Mouse (Mus musculus): ENCODE data around the gene Thegl. TPM values are rescaled to one million over a fixed set of nuclear protein-coding genes. Genes with fewer than 3 reads are reported as not detected.

The Thegl gene
- polyA plus RNA-seq, 1 experiment from 2014 or later: not detected

GRCm38 (mm10) chr5:77097686-77098085 lies 81.9 kb downstream of the Thegl start:
- no peak overlapping the region for H3K4me3 ChIP-seq (replicated peaks)
- H3K36me3 ChIP-seq: no peaks in the 10 kb centered on the region
- H3K27ac ChIP-seq: no peak overlapping the region
- ATAC-seq (ENCODE audit: insufficient number of reproducible peaks, insufficient read depth, low FRiP score, low TSS enrichment, low read depth): no peak
- H3K9ac ChIP-seq (replicated peaks): no peak overlapping the region
- H3K27me3 ChIP-seq: peaks cover 24% of the 10 kb centered on the region
- no peaks in the 10 kb centered on the region for H3K9me3 ChIP-seq
- peaks cover 17% of the 10 kb centered on the region; the same call in 1 of the 2 replicates for H3K4me1 ChIP-seq (replicated peaks)
- H3K4me2 ChIP-seq: no peak overlapping the region
- 5% methylated on average over 6 of the region's 6 CpGs for WGBS

- no peak overlapping the region for H3K27ac ChIP-seq
- no peaks in the 10 kb centered on the region for H3K9me3 ChIP-seq
- WGBS: 86% methylated on average over 3 of the region's 3 CpGs
- H3K9ac ChIP-seq (replicated peaks): no peak overlapping the region
- H3K4me3 ChIP-seq (replicated peaks): no peak overlapping the region
- no peak for ATAC-seq (ENCODE audit: insufficient number of reproducible peaks, insufficient read depth, low FRiP score, low TSS enrichment, low read depth)
- no peak overlapping the region for H3K4me2 ChIP-seq
- H3K27me3 ChIP-seq: peaks cover 19% of the 10 kb centered on the region
- H3K36me3 ChIP-seq: no peaks in the 10 kb centered on the region
- H3K4me1 ChIP-seq (replicated peaks): peaks cover 14% of the 10 kb centered on the region; the same call in 1 of the 2 replicates
Measured at GRCm38 (mm10) chr5:77098874-77099273, 83.1 kb downstream of the Thegl start.

- no peaks in the 10 kb centered on the region for H3K36me3 ChIP-seq
- H3K27ac ChIP-seq: no peak overlapping the region
- H3K27me3 ChIP-seq: peaks cover 17% of the 10 kb centered on the region
- 48% methylated on average over 11 of the region's 11 CpGs for WGBS
- no peak overlapping the region for H3K4me3 ChIP-seq (replicated peaks)
- H3K9me3 ChIP-seq: no peaks in the 10 kb centered on the region
- ATAC-seq (ENCODE audit: insufficient number of reproducible peaks, insufficient read depth, low FRiP score, low TSS enrichment, low read depth): no peak
- H3K4me2 ChIP-seq: no peak overlapping the region
- H3K4me1 ChIP-seq (replicated peaks): peaks cover 9% of the 10 kb centered on the region; the same call in 1 of the 2 replicates
- no peak overlapping the region for H3K9ac ChIP-seq (replicated peaks)
Measured at GRCm38 (mm10) chr5:77099317-77099996, 83.6 kb downstream of the Thegl start.

GRCm38 (mm10) chr5:77099997-77100380 lies 84.2 kb downstream of the Thegl start:
- Histone ChIP-seq H3K27ac (no peak overlapping the region), H3K36me3 (no peaks in the 10 kb centered on the region), H3K4me3 (replicated peaks) (no peak overlapping the region), H3K27me3 (peaks cover 12% of the 10 kb centered on the region), H3K4me2 (no peak overlapping the region), H3K4me1 (replicated peaks) (peaks cover 8% of the 10 kb centered on the region; the same call in 1 of the 2 replicates), H3K9ac (replicated peaks) (no peak overlapping the region), H3K9me3 (no peaks in the 10 kb centered on the region)
- 73% methylated on average over 6 of the region's 6 CpGs for WGBS
- no peak for ATAC-seq (ENCODE audit: insufficient number of reproducible peaks, insufficient read depth, low FRiP score, low TSS enrichment, low read depth)

- no peak overlapping the region for H3K4me2 ChIP-seq
- H3K27ac ChIP-seq: no peak overlapping the region
- H3K9ac ChIP-seq (replicated peaks): no peak overlapping the region
- peaks cover 8% of the 10 kb centered on the region; the same call in 1 of the 2 replicates for H3K4me1 ChIP-seq (replicated peaks)
- peaks cover 10% of the 10 kb centered on the region for H3K27me3 ChIP-seq
- no peaks in the 10 kb centered on the region for H3K9me3 ChIP-seq
- no peaks in the 10 kb centered on the region for H3K36me3 ChIP-seq
- no peak for ATAC-seq (ENCODE audit: insufficient number of reproducible peaks, insufficient read depth, low FRiP score, low TSS enrichment, low read depth)
- no peak overlapping the region for H3K4me3 ChIP-seq (replicated peaks)
- 87% methylated on average over 6 of the region's 6 CpGs for WGBS
Measured at GRCm38 (mm10) chr5:77100691-77101090, 84.9 kb downstream of the Thegl start.

GRCm38 (mm10) chr5:77102522-77103365 lies 86.9 kb downstream of the Thegl start:
- WGBS: 85% methylated on average over 15 of the region's 15 CpGs
- Histone ChIP-seq H3K4me2 (no peak overlapping the region), H3K4me1 (replicated peaks) (no peaks in the 10 kb centered on the region; the same call in 1 of the 2 replicates), H3K9ac (replicated peaks) (no peak overlapping the region), H3K4me3 (replicated peaks) (no peak overlapping the region), H3K36me3 (no peaks in the 10 kb centered on the region), H3K9me3 (no peaks in the 10 kb centered on the region), H3K27ac (no peak overlapping the region), H3K27me3 (no peaks in the 10 kb centered on the region; the same call in none of the 2 replicates)
- ATAC-seq (ENCODE audit: insufficient number of reproducible peaks, insufficient read depth, low FRiP score, low TSS enrichment, low read depth): no peak

- Histone ChIP-seq H3K27ac (no peak overlapping the region), H3K27me3 (no peaks in the 10 kb centered on the region; the same call in 1 of the 2 replicates), H3K4me1 (replicated peaks) (no peaks in the 10 kb centered on the region; the same call in 1 of the 2 replicates), H3K9me3 (no peaks in the 10 kb centered on the region), H3K36me3 (no peaks in the 10 kb centered on the region), H3K4me2 (no peak overlapping the region), H3K9ac (replicated peaks) (no peak overlapping the region), H3K4me3 (replicated peaks) (no peak overlapping the region)
- WGBS: 82% methylated on average over 11 of the region's 11 CpGs
- no peak for ATAC-seq (ENCODE audit: insufficient number of reproducible peaks, insufficient read depth, low FRiP score, low TSS enrichment, low read depth)
Measured at GRCm38 (mm10) chr5:77107146-77107822, 91.5 kb downstream of the Thegl start.

GRCm38 (mm10) chr5:77108806-77109205 lies 93.0 kb downstream of the Thegl start:
- WGBS: 95% methylated on average over 6 of the region's 6 CpGs
- H3K4me3 ChIP-seq (replicated peaks): no peak overlapping the region
- H3K36me3 ChIP-seq: no peaks in the 10 kb centered on the region
- H3K4me1 ChIP-seq (replicated peaks): no peaks in the 10 kb centered on the region; the same call in 1 of the 2 replicates
- no peaks in the 10 kb centered on the region; the same call in 1 of the 2 replicates for H3K27me3 ChIP-seq
- no peak for ATAC-seq (ENCODE audit: insufficient number of reproducible peaks, insufficient read depth, low FRiP score, low TSS enrichment, low read depth)
- no peak overlapping the region for H3K27ac ChIP-seq
- H3K9me3 ChIP-seq: no peaks in the 10 kb centered on the region
- no peak overlapping the region for H3K9ac ChIP-seq (replicated peaks)
- no peak overlapping the region for H3K4me2 ChIP-seq

- no peak for ATAC-seq (ENCODE audit: insufficient number of reproducible peaks, insufficient read depth, low FRiP score, low TSS enrichment, low read depth)
- H3K9ac ChIP-seq (replicated peaks): no peak overlapping the region
- H3K27me3 ChIP-seq: no peaks in the 10 kb centered on the region; the same call in 1 of the 2 replicates
- no peaks in the 10 kb centered on the region for H3K36me3 ChIP-seq
- H3K4me2 ChIP-seq: no peak overlapping the region
- H3K4me3 ChIP-seq (replicated peaks): no peak overlapping the region
- H3K4me1 ChIP-seq (replicated peaks): peaks cover 5% of the 10 kb centered on the region; the same call in 1 of the 2 replicates
- 70% methylated on average over 2 of the region's 2 CpGs for WGBS
- H3K27ac ChIP-seq: no peak overlapping the region
- H3K9me3 ChIP-seq: no peaks in the 10 kb centered on the region
Measured at GRCm38 (mm10) chr5:77109814-77110213, 94.0 kb downstream of the Thegl start.

All from limb, embryonic 12.5 days (tissue).